Mouse (Mus musculus) lung, postnatal 14 days (tissue): Measurements from ENCODE around the gene Plekhm1.
"Not testable (repeated sequence)": the region's sequence is repeated elsewhere in the genome, so short reads cannot be mapped to it uniquely, and the experiment has no call there.

Experiments used
- DNase-seq: peaks from one replicate; pipeline ENCODE4 v3.0.0; 2021

Gene Plekhm1

DNA sequence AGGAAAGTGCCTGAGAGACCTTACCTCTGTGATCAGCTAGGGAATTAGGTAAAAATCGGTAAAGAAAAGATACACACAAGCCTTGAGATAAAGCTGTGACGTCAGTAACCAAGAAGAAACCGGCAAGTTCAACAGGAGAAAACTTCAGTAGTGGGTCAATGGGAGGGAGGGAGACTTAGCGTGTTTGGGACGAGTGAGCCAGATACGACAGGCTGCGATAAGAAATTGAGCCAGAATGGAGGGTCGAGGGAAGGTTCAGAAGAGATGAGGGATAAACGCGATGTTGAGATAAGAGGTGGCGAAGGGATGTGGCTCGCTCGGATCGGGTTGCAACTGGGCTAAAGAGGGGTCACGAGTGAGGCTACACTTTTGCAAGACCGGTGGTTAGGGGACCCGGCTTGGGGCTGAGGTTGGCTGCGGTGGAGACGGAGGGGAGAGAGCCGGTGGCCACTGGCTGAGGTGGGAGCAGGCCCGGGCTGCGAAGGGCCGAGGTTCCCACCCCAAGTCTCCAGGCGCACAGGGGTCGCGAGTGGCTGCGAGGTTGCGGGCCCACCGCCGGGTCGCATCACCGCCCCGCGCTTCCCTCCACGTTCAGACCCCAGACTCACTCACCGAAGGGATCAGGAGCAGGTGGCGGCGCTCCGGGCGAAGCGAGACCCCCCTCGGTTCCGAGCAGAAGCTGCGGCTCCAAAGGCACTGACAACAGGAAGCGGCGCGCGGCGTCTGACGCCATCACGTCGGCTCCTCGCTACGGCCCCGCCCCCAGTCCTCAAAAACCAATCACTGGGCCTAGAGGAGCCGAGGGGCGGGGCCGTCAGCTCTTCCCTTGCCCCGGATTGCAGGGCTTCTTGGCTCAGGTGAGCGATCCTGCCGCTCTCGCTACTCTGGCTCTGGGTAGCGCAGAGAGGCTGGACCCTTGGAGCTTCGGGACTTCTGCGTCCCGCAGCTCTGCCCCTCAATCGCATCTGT lies at the start of gene Plekhm1:
Gene Plekhm1, minus strand, starts transcription at position 707 of the 969 bp plus-strand sequence.
- peak; percentile 97 for DNase-seq

DNA sequence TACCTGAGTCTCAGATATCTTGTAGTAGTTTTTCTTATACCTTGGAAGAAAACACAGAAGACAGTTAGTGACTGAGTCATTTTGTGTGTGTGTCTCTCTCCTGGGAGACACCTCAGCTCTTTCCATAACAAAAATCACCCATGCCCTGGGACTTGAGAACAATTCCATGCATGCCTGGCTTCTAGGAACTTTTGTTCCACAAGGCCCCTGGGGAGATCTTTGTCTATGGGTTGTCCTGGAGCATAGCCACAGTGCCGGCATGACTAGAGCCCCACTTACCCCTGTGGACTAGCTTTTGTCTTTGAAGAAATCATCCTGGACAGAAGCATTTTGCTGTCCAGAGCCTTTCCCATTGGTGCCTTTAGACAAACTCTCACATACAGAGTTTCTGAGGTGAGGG lies 38.6 kb upstream of the Plekhm1 start:
- not testable (repeated sequence) for DNase-seq

DNA sequence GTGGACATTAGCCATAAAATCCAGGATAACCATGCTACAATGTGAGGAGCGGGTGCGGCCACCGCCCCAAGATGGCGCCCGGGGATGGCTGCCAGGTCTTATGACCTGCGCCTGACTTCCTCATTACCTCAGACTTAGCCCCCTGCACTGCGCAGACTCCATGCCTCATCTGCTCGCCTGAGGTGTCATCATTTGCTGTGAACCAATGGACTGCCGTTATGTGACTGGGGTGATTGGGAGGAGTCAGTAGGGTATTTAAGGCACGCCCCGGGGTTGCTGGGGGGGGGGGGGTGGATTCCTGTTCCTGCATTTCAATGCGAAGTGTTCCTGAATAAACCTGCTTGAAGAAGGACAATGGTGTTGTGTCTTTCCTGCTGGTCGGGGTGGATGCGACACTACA lies 37.2 kb upstream of the Plekhm1 start:
- DNase-seq: not testable (repeated sequence)

DNA sequence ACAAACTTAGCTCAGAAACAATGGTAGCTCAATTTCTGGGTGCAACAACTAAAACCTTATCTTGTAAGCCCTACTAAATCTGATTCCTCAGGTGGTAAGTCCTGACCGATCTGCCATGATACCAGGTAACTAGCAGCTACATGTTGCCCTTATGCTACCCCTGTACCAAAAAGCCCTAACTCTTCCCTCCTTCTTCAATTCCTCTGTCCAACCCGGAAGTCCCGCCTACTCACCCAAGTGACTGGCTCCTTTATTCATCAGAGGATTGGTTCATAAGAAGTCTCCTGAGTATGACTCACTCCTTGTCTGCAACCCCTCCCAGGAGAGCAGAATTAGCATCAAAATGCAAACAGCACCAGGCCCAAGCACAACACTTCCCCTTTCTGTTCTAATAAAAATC lies 31.2 kb upstream of the Plekhm1 start:
- DNase-seq: no peak

DNA sequence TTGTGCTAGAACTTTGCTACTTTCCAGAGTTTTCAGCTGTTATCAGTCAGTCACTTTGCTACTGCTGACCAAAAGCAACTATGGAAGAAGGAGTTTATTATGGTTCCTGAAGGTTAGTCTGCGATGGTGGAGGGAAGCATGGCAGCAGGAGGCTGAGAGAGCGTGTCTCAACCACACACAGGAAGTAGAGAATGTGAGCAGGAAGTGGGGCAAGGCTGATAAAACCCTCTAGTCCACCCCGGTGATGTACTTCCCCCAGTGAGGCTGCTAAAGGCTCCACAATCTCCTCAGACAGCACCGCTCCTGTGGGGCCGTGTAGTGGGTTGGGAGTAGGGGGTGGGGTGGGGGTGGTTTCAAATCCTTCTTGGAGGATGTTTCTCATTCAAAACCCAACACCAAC lies 23.8 kb upstream of the Plekhm1 start:
- no peak for DNase-seq

DNA sequence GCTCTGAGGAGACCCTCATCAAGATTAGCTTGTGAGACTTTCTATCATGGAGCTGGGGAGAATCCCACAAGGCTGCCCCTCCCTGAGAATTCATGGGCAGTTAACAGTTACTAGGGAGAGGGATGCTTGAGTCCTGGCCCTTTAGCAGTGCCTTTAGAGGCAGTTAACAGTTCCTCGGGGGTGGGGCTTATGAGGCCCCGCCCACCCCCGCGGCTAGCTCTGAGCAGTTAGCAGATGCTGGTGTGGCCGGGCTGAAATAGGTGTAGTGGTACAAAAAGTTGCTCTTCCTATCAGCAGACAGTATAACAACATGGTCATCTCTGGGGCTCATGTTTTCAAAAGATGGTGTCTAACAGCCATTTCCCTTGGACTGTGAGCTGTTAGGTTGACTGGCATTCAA lies 12.5 kb upstream of the Plekhm1 start:
- no peak for DNase-seq

DNA sequence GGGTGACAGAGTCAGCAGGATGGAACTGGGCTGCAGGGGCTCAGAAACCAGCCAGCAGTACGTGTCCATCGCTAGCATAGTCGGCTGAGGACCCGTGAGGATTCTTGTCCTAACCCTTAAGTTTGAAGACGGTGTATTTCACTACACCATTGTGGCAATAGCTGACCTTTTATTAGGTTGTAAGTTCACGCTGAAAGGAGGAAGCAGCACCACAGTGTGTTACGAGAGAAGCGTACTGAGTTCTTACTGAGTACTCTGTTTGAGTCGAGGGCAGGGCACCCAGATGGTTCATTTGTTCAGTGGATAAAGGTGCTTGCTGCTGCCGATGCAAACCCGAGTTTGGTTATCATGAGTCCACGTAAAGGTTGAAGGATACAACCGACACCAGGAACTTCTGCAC lies 7.2 kb upstream of the Plekhm1 start:
- no peak for DNase-seq

DNA sequence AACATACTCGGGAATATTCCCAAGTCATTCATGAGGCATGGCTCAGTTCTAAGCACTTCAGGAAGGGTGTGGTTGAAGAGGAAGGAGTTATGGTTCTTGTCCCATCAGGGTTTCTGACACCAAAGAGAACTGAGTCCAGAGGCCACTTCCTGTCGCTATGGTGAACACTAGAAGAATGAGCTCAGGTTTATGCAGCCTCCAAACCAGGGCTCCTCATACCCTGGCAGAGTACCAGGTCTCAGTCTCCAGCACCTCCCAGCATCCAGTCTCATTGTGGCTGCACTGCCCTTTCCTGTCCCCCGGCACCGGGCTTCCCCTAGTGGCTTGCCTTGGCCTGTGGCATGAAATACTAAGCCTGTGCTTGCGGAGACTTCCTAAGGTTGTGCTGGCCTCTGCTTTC lies 6.7 kb upstream of the Plekhm1 start:
- no peak for DNase-seq

DNA sequence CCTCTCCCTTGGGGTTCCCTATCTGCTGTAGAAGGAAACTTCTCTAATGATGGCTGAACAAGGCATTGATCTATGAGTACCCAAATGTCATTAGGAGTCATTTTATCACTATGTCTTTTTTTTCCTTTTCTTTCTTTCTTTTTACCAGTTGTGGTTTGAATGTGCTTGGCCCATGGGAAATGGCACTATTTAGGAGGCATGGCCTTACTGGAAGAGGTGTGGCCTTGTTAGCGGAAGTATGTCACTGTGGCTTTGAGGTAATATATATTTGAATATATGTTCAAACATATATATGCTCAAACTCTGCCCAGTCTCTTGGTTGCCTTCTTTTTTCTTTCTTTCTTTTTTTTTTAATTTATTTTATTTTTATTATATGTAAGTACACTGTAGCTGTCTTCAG lies 1.0 kb upstream of the Plekhm1 start:
- no peak for DNase-seq

DNA sequence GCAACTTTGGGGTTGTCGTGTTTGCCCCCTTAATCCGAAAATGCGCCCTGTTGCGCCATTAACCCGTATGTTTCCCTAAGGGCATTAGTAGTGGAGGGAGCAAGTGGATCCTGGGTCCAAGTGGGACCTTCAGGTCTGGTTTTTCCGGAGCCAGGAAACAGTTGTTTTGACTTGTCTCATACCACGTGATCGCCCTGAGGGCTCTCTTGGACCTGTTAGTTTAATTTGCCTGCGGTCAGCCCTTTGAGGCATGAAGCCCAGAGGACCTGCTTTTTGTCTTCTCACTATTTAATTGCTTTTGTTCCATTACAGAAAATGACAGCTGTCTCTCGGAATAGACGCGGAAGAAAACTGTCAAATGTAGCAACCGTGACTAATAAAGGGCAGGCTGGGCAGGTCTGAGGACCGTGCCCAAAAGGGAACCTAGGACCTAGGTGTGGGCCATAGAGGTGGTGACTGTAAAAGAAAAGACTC lies 500 bp upstream of the Plekhm1 start:
- DNase-seq: peak; percentile 44

DNA sequence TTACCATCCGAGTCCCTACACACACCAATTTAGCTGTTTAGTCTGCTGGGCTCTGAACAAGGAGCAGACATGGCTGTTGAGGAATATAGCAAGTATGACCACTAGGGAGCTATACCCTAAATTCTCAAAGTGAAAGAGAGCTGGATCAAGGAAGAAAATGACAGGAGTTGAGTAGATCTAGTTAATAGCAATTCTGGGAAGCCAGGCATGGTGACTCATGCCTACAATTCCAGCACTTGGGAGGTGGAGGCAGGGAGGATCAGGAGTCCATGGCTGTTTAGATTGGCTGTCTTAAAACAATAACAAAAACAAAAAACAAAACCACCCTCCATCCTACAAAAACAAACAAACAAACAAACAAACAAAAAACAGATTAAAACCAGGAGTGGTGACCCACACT lies 1.2 kb downstream of the Plekhm1 start:
- DNase-seq: no peak

DNA sequence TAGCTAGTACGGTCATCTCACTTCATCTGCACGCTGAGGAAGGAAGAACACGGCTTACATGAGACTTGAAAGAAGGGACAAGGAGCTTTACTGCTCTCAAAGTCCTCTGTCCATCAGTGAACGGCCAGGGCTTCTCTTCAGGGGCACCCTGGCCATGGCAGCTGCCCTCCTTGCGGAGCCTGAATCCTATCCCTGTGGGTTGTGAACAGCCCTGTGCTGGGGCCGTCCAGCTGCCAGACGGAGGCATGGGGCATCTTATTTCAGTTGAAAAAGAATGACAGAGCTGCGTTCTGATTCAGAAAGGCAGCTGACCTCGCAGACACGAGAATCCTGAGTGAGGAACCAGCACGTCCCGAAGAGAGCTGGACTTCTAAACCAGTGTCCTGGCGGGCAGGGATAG lies 3.6 kb downstream of the Plekhm1 start:
- DNase-seq: no peak

DNA sequence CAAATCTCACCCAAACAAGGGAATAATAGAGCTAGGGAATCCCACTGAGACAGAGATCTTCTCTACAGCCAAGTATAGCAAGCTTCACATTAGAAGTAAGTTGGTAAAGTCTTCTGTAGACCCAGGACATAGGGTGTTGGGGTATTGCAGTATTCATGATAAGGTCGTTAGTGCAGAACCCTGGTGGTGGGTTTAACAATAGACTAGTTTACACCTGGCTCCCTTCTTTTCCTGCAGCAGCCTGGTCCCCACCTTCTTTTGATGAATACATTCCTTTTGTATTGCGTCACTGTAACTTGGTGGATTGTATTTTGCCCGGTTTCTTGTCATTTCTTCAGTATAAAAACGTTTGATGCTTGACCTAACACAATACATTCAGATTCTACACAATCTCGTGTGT lies 5.4 kb downstream of the Plekhm1 start:
- not testable (repeated sequence) for DNase-seq

DNA sequence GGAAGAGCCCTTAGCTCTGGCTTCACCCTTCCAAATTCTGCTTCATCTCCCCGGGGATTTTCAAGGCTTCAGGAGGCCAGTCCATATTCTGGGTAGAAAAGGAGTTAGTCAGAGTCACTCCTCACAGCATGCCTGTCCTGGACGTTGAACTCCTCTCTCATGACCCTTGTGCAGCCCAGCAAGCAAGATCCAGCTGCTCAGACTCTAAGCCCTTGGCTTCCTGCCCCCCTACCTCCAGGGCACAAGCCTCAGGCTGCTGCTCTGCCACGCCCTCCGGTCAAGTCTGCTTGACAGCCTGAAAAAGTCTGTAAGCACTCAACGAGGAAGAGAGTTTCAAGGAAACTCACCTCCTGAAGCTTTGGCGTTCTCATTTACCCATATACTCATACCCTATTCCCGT lies 5.9 kb downstream of the Plekhm1 start:
- peak; percentile 66 for DNase-seq

DNA sequence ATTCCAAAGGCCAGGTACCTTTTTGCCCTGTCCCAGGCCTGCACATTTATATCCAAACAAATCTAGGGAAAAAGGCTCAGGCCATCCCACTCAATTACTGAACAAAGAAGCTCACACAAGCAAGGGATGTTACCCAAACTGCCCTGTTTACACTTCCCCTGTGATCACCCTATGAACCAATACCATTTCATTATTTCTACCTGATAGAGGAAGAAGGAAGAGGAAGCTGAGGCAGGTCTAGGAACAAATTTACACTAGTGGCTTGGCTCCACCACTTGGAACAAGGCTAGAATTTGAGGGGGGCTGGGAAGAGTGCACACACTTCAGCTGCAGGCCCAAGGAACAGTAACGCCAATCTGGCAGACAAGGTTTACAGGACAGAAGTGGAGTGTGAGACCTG lies 6.7 kb downstream of the Plekhm1 start:
- DNase-seq: no peak

DNA sequence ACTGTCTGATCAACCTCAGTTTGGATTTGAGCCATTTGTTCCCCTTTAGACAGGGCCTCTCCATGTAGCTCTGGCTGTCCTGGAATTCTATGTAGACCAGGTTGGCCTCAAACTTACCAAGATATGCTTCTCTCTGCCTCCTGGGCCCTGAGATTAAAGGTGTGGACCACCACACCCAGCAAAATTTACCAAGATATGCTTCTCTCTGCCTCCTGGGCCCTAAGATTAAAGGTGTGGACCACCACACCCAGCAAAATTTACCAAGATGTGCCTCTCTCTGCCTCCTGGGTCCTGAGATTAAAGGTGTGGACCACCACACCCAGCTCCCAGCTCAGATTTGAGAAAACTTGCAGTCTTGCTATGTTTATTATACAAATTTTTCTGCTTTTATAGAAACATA lies 7.9 kb downstream of the Plekhm1 start:
- DNase-seq: no peak

DNA sequence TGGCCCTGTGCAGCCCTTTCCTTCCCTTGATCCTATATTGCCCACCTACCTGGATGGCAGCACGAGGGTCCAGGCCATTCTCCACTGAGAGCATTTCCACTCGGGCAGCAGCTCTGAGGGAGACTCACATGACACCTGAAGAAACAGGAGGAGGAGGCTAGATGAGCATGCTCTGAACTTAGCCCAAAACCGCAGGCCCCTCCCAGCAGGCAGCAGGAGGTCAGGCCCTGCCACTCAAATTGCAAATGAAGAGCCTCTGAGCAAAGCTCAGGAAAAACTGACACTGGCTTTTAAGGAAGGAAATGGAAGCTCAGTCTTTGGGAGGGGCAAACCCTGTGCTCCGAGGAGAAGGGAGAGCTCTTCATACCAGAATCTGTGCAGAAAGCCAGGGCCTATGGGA lies 8.7 kb downstream of the Plekhm1 start:
- no peak for DNase-seq

DNA sequence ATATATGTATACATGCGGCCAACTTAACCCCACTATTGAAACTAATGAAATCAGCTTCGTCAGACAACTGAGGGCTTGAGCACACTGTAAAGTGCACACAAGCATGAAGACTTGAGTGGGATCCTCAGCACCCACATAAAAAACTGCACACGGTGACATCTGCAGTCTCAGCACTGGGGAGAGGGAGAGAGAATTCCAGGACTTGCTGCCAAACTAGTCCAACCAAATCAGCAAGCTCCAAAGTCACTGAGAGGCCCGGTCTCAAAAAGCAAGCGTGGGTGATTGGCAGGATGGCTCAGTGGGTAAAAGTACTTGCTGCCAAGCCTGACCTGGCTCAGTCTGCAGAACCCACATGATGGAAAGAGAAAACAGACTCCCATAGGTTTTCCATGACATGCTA lies 9.7 kb downstream of the Plekhm1 start:
- no peak for DNase-seq

DNA sequence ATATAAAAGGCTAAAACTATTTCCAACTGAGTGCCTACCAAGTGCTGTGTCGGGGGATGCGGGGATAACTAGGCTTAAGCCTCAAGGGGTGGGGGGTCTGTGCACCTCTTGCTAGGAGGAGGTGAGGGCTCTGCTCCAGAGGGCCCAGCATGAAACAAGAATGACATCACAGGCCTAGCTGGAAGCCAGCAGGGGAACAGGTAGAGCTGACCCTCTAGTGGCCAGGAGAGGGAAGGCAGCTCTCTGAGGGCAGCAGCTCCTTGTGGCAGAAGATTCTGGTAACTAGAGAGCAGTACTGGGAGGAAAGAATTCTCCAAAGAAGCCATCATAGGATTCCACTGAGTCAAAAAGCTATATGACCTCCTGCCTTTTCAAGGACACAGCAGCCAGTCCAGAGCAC lies 10.3 kb downstream of the Plekhm1 start:
- DNase-seq: peak; percentile 71

DNA sequence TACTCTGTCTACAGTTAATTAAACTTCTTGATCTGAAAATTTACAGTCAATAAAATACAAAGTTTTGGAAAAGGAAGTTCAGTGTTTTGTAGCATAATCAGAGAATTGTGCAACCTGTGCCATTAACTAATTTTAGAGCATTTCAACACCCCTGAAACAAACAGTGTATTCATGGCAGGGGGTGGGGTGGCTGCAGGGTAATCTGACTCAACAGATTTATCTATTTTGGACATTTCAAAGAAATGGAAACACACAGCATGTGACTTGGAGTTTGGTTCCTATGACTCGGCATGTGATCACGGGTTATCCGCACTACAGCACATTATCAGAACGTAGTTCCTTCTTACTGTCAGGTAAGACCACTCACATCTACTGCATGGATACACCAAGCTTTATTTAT lies 12.5 kb downstream of the Plekhm1 start:
- DNase-seq: peak; percentile 30

DNA sequence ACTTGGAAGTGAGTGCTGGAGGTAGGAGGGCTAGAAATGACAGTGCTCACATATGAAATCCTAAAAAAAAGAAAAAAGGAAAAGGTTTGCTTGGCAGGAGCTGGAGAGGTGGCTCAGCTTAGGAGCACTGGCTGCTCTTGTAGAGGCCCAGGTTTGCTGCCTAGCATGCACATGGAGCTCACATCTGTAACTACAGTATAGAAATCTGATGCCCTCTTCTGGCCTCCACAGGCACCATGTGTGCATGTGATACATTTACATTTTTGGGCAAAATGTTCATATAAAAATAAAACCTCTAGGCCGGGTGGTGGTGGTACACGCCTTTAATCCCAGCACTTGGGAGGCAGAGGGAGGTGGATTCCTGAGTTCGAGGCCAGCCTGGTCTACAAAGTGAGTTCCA lies 13.4 kb downstream of the Plekhm1 start:
- DNase-seq: no peak

DNA sequence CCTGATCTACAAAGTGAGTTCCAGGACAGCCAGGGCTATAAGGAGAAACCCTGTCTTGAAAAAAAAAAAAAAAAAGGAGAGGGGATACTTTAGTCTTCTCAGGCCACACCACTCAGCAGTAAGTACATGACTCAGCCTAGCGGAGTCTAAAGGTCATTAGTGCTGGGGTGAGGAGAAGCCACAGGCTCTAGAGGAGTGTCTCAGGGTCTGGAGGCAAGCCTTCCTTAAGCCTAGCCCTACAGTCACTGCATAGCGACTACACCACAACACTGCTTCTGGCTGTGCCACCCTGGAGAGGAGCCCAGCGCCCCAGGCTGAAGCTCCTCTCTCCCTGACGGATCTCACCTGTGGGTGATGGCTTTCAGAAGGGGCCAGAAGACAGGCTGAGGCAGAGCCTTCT lies 15.8 kb downstream of the Plekhm1 start:
- DNase-seq: no peak

DNA sequence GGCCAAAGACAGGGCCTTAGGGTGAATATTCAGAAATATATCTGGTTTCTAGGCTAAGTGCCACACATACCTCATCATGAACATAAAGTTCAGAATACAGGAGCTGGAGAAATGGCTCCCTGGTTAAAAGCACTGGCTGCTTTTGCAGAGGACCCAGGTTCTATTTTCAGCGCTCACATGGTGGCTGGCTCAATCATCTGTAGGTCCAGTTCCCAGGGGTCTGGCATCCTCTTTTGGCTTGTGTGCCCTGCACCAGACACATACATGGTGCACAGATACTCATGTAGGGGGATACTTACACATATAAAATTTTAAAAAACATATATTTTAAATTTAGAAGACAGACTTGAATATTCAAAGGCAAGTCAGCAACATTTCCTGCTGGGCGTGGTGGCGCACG lies 16.3 kb downstream of the Plekhm1 start:
- DNase-seq: no peak

DNA sequence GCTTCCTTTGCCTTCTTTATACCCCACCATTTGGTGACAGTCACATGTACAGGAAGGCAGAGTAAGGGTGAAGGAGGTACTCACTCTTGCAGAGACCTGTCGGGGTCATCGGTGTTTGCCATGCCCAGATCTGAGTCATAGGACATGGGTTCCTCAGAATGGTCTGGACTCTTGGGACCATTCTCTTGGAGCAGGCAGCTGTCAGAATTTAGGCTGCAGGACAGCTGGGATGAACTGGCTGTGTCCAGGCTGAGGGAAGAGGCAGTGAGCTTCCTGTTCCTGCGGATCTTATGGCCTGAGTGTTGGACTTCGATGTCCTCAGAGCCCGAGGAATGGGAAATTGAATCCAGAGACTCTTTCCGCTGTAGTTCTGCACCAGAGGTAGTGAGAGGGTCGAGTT lies 17.9 kb downstream of the Plekhm1 start:
- no peak for DNase-seq

DNA sequence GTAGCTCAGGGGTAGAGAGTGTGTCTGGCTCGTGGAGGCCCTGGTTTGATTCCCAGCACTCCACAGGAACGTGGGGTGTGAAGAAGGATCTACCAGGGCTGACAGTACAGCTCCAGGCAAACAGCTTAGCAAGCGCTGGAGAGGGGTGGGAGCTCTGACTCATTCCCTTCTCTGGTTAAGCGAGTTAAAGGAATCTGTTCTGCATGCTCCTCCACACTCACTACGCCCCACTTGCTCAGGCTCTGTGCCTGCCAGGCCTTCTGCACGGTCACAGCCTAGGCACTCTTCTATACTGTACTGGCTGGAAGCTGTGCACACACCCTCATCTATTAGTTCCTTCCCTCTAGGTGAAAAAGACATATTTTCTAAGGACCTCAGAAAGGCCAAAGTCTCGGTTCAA lies 18.5 kb downstream of the Plekhm1 start:
- DNase-seq: no peak
